Mouse (Mus musculus) hindbrain, postnatal 0 days (tissue): ENCODE data around the gene Fam3c. TPM values are rescaled to one million over a fixed set of nuclear protein-coding genes. Genes with fewer than 3 reads are reported as not detected.

Experiments used
- ATAC-seq: fragments of 200-750 bp; cut with Nextera tagmentation; 2 replicates; pipeline ENCODE4 v1.8.0; 2017; ENCODE audit warnings: mild to moderate bottlenecking, moderate TSS enrichment, moderate library complexity
- DNase-seq: peaks from one replicate; pipeline ENCODE4 v3.0.0-alpha.2; 2015; ENCODE audit warnings: low spot score
- H3K27ac ChIP-seq: fragments of 300-500 bp; sonication (generic); 2 replicates; pipeline ENCODE4 v1.5.1; 2014; ENCODE audit warnings: mild to moderate bottlenecking
- H3K27me3 ChIP-seq: fragments of 300-500 bp; sonication (generic); 2 replicates; pipeline ENCODE4 v1.6.1; 2014; ENCODE audit warnings: low read length, mixed read lengths; ENCODE audit not compliant: insufficient read depth
- H3K36me3 ChIP-seq: fragments of 300-500 bp; sonication (generic); 2 replicates; pipeline ENCODE4 v1.6.1; 2014; ENCODE audit warnings: low read length, mixed read lengths; ENCODE audit not compliant: insufficient read depth
- H3K4me1 ChIP-seq: fragments of 300-500 bp; sonication (generic); 2 replicates; pipeline ENCODE4 v1.6.1; 2014; ENCODE audit warnings: antibody characterized with exemption, low read length, mixed read lengths; ENCODE audit not compliant: insufficient read depth
- H3K4me2 ChIP-seq: fragments of 300-500 bp; sonication (generic); 2 replicates; pipeline ENCODE4 v1.6.1; 2014; ENCODE audit warnings: low read depth, mild to moderate bottlenecking, low read length, moderate library complexity, mixed read lengths
- H3K4me3 ChIP-seq: fragments of 300-500 bp; sonication (generic); 2 replicates; pipeline ENCODE4 v1.5.1; 2014; ENCODE audit warnings: low read length
- H3K9ac ChIP-seq: fragments of 300-500 bp; sonication (generic); replicated peaks from 2 replicates; pipeline ENCODE4 v1.6.1; 2014; ENCODE audit warnings: mild to moderate bottlenecking, low read length, moderate library complexity, mixed read lengths
- H3K9me3 ChIP-seq: fragments of 300-500 bp; sonication (generic); 2 replicates; pipeline ENCODE4 v1.6.1; 2016; ENCODE audit warnings: low read length, mixed read lengths
- CTCF ChIP-seq: IDR thresholded peaks from 2 replicates; pipeline ENCODE4 v1.5.1; 2016; ENCODE audit warnings: antibody characterized with exemption, control low read depth, low read depth
- WGBS: fragments of 180-500 bp; shearing (Covaris S2); extraction: QIAGEN DNeasy Blood & Tissue Kit; methylation state at CpG from one replicate; pipeline ENCODE4 v1.1.7; 2014; 5-methylcytosine and 5-hydroxymethylcytosine counted together
- polyA plus RNA-seq: library from polyadenylated mRNA; unstranded; fragments of >200 nt; fragmentation: Nextera tagmentation; extraction: Ambion mirVana; gene quantifications from 2 replicates; pipeline ENCODE4 v1.2.1, GENCODE M21; 2015
- total RNA-seq: library from RNA; depleted of rRNA; stranded (reverse); fragments of >200 nt; gene quantifications from 2 replicates; pipeline ENCODE4 v1.2.3, GENCODE M21; 2014

Gene Fam3c
- total and polyA plus RNA-seq, 2 experiments from 2014 or later = 34.8 to 122 TPM

- WGBS = 88% methylated on average over 6 of the region's 6 CpGs
Observed at GRCm38 (mm10) chr6:22297028-22297427, 59.0 kb downstream of the Fam3c start.

GRCm38 (mm10) chr6:22293922-22294321, 62.1 kb downstream of the Fam3c start:
- 31% methylated on average over 3 of the region's 3 CpGs for WGBS
- Histone ChIP-seq H3K4me1 (0 out of 2 replicates have a peak, but pooled peaks cover 3% of the 10 kb centered on the region), H3K27me3 (peaks cover 21% of the 10 kb centered on the region; the same call in 1 of the 2 replicates), H3K4me2 (no peak overlapping the region), H3K9ac (no peak overlapping the region), H3K36me3 (no peaks in the 10 kb centered on the region), H3K27ac (no peak overlapping the region), H3K4me3 (no peak overlapping the region), H3K9me3 (no peaks in the 10 kb centered on the region)
- TF ChIP-seq CTCF = no peak
- DNase-seq = no peak
- no peak for ATAC-seq

More at GRCm38 (mm10) chr6:22297028-22297427, 59.0 kb downstream of the Fam3c start:
- Histone ChIP-seq H3K9me3 (no peaks in the 10 kb centered on the region), H3K36me3 (no peaks in the 10 kb centered on the region), H3K27ac (no peak overlapping the region), H3K27me3 (peaks cover 2% of the 10 kb centered on the region; the same call in 1 of the 2 replicates), H3K9ac (no peak overlapping the region), H3K4me1 (no peaks in the 10 kb centered on the region), H3K4me2 (no peak overlapping the region), H3K4me3 (no peak overlapping the region)
- ATAC-seq (no peak), DNase-seq (no peak)
- TF ChIP-seq CTCF = no peak

GRCm38 (mm10) chr6:22292056-22292455, 64.0 kb downstream of the Fam3c start:
- ATAC-seq = no peak
- H3K27me3 ChIP-seq = peaks cover 37% of the 10 kb centered on the region

GRCm38 (mm10) chr6:22290790-22291189, 65.3 kb downstream of the Fam3c start:
- peaks cover 6% of the 10 kb centered on the region; the same call in 1 of the 2 replicates for H3K4me1 ChIP-seq
- no peak overlapping the region for H3K4me3 ChIP-seq
- no peak for DNase-seq
- H3K36me3 ChIP-seq = no peaks in the 10 kb centered on the region
- no peak overlapping the region for H3K4me2 ChIP-seq
- no peak overlapping the region for H3K9ac ChIP-seq
- H3K27ac ChIP-seq = no peak overlapping the region
- peaks cover 39% of the 10 kb centered on the region for H3K27me3 ChIP-seq
- ATAC-seq = no peak
- TF ChIP-seq CTCF = no peak
- WGBS = 78% methylated on average over 8 of the region's 8 CpGs
- no peaks in the 10 kb centered on the region for H3K9me3 ChIP-seq

More at GRCm38 (mm10) chr6:22292056-22292455, 64.0 kb downstream of the Fam3c start:
- Histone ChIP-seq H3K4me2 (no peak overlapping the region), H3K4me3 (no peak overlapping the region), H3K36me3 (no peaks in the 10 kb centered on the region), H3K27ac (no peak overlapping the region), H3K9me3 (no peaks in the 10 kb centered on the region), H3K4me1 (peaks cover 6% of the 10 kb centered on the region; the same call in 1 of the 2 replicates), H3K9ac (no peak overlapping the region)
- DNase-seq = no peak
- no peak for TF ChIP-seq CTCF
- 44% methylated on average over 4 of the region's 4 CpGs for WGBS

- Histone ChIP-seq H3K9me3 (no peaks in the 10 kb centered on the region), H3K9ac (no peak overlapping the region), H3K4me3 (peak overlapping the region; percentile 34), H3K27me3 (peaks cover 39% of the 10 kb centered on the region), H3K4me2 (peak overlapping the region; percentile 72), H3K36me3 (no peaks in the 10 kb centered on the region), H3K27ac (no peak overlapping the region), H3K4me1 (peaks cover 6% of the 10 kb centered on the region; the same call in 1 of the 2 replicates)
- ATAC-seq (no peak), DNase-seq (no peak)
- no peak for TF ChIP-seq CTCF
- 4% methylated on average over 21 of the region's 21 CpGs for WGBS
Observed at GRCm38 (mm10) chr6:22289461-22290021, 66.5 kb downstream of the Fam3c start.

- Histone ChIP-seq H3K27ac (no peak overlapping the region), H3K36me3 (no peaks in the 10 kb centered on the region), H3K4me3 (peak overlapping the region; percentile 34), H3K27me3 (peaks cover 39% of the 10 kb centered on the region), H3K9ac (0 out of 2 replicates have a peak overlapping the region, but pooled peaks have one; percentile 14), H3K4me2 (peak overlapping the region; percentile 72), H3K4me1 (peaks cover 6% of the 10 kb centered on the region; the same call in 1 of the 2 replicates), H3K9me3 (no peaks in the 10 kb centered on the region)
- DNase-seq (peak; percentile 58), ATAC-seq (peak; percentile 77)
- peak; percentile 57 for TF ChIP-seq CTCF
- under 1% methylated on average over 38 of the region's 38 CpGs for WGBS
Observed at GRCm38 (mm10) chr6:22288737-22289460, 67.1 kb downstream of the Fam3c start.
